ENCODE assay signal across 10 mouse cellular contexts in genomic region chr5:123128426-123129169, GRCm38 (mm10). TPM values are rescaled to one million over a fixed set of nuclear protein-coding genes. Genes with fewer than 3 reads are reported as not detected.
DNase-seq lines count a peak whose midpoint lies in the region; ATAC-seq and TF ChIP-seq lines count a peak whose summit lies in the region.
"Had no signal": no experiment of that assay in that cellular context is flagged by ENCODE, and none has a peak within 500 bp of the region (broad histone marks: within the 10 kb centered on the region; RNA-seq: fewer than 3 reads in every experiment).

No protein-coding gene starts in this region.

- H3K27ac ChIP-seq in bone marrow, adult 2 months (ENCODE audit: control insufficient read depth, insufficient read depth, low read depth, low read length, poor library complexity), result peak overlapping the region; percentile 98
- H3K27ac ChIP-seq in liver, embryonic 14.5 days, result no peak overlapping the region
- peak overlapping the region; percentile 89 for H3K27ac ChIP-seq in small intestine, adult 2 months (ENCODE audit: insufficient read depth, low read depth, low read length)

- H3K27me3 ChIP-seq in liver, embryonic 14.5 days (ENCODE audit: control insufficient read depth, insufficient read depth, low read length), result no peaks in the 10 kb centered on the region
- H3K27me3 ChIP-seq in small intestine, adult 2 months (ENCODE audit: control insufficient read depth, insufficient read depth, low read length), result no peaks in the 10 kb centered on the region

- H3K36me3 ChIP-seq in liver, embryonic 14.5 days (replicated peaks; ENCODE audit: control insufficient read depth, insufficient read depth, low read depth), result peaks cover under 1% of the 10 kb centered on the region
- peaks cover 3% of the 10 kb centered on the region for H3K36me3 ChIP-seq in small intestine, adult 2 months (ENCODE audit: control insufficient read depth, insufficient read depth, low read length)

- H3K4me3 ChIP-seq in bone marrow, adult 2 months (replicated peaks; ENCODE audit: control insufficient read depth, low read depth, low read length), result peak overlapping the region; percentile 56
- H3K4me3 ChIP-seq in liver, embryonic 14.5 days (ENCODE audit: insufficient read depth in 1 of 2, low read depth in 2 of 2, low read length in 2 of 2), result no peak overlapping the region
- H3K4me3 ChIP-seq in small intestine, adult 2 months (ENCODE audit: low read depth, low read length), result peak overlapping the region; percentile 51

- H3K9me3 ChIP-seq in liver, embryonic 14.5 days (ENCODE audit: control insufficient read depth, low read length), result no peaks in the 10 kb centered on the region

- no peak for TF ChIP-seq CTCF in bone marrow, adult 2 months (IDR thresholded peaks at IDR 0.05; ENCODE audit: control insufficient read depth, insufficient read depth, low read length)
- TF ChIP-seq CTCF in liver, embryonic 14.5 days (IDR thresholded peaks at IDR 0.05; ENCODE audit: low read depth), result no peak
- no peak for TF ChIP-seq CTCF in small intestine, adult 2 months (IDR thresholded peaks at IDR 0.05; ENCODE audit: extremely low read depth, insufficient read length, insufficient replicate concordance, low read depth, low read length)

- no peak overlapping the region for H3K9ac ChIP-seq in liver, embryonic 14.5 days (replicated peaks)

- ATAC-seq in CD4-positive, CD25-positive, alpha-beta regulatory T cell, adult 4 months, result peak; percentile 72
- ATAC-seq in liver, embryonic 14.5 days (ENCODE audit: insufficient read depth), result no peak

- H3K4me2 ChIP-seq in liver, embryonic 14.5 days (ENCODE audit: low read depth), result peak overlapping the region; percentile 20

- 2% methylated on average over 10 of the region's 10 CpGs for WGBS in bone marrow, adult 2 months
- 14% methylated on average over 10 of the region's 10 CpGs for WGBS in liver, embryonic 14.5 days (ENCODE audit: insufficient replicate concordance)
- WGBS in small intestine, adult 2 months, result 74% methylated on average over 10 of the region's 10 CpGs

- no peak for DNase-seq in liver, embryonic 14.5 days (ENCODE audit: low read depth in 3 of 3, low spot score in 3 of 3)
- DNase-seq in layer of hippocampus, adult 9-11 months, result no peak
- DNase-seq in gastrocnemius, postnatal 36 days, result no peak
- no peak for DNase-seq in left cerebral cortex, postnatal 4 days

- intact Hi-C loops in gastrocnemius, postnatal 36 days (cut with DNase I), result no loop called here
- intact Hi-C loops in left cerebral cortex, postnatal 4 days (cut with DNase I), result no loop called here

- H3K4me1 ChIP-seq in bone marrow, adult 2 months (ENCODE audit: control insufficient read depth, insufficient read depth, low read length), result peaks cover 8% of the 10 kb centered on the region; the same call in 1 of the 2 replicates
- peaks cover 18 to 36% of the 10 kb centered on the region in 2 experiments for H3K4me1 ChIP-seq in liver, embryonic 14.5 days (replicated peaks; ENCODE audit: control insufficient read depth in 2 of 2, insufficient read depth in 2 of 2, low read length in 1 of 2)
- peaks cover 14% of the 10 kb centered on the region; the same call in 1 of the 2 replicates for H3K4me1 ChIP-seq in small intestine, adult 2 months (ENCODE audit: control insufficient read depth, insufficient read depth, insufficient read length, low read length)

- 0 out of 2 replicates have a peak, but pooled peaks have one; percentile 19 for TF ChIP-seq POLR2A in bone marrow, adult 2 months (IDR thresholded peaks at IDR 0.05; ENCODE audit: borderline replicate concordance, control insufficient read depth, low read depth, low read length)
- TF ChIP-seq POLR2A in small intestine, adult 2 months (IDR thresholded peaks at IDR 0.05; ENCODE audit: low read depth, low read length), result no peak

- TF ChIP-seq EP300 in liver, embryonic 14.5 days (IDR thresholded peaks at IDR 0.05; ENCODE audit: low read depth), result no peak

RNA-seq across cellular contexts. Expression of gene Rhof, which starts 3.9 kb away (rescaled TPM):
- 100 to 1,000 TPM in 1 of 2 experiments, 10 to 100 TPM in 1; 80.6 to 101 TPM for polyA plus RNA-seq in CD4-positive, CD25-positive, alpha-beta regulatory T cell, adult 4 months (2017; shearing (Covaris generic))
- polyA plus RNA-seq in bone marrow, adult 2 months (2011; ENCODE audit: insufficient read depth, insufficient read length, low replicate concordance, missing spikeins), result 4.0 and 7.2 TPM in 2 replicates
- 1.8 and 2.1 TPM in 2 replicates for polyA plus RNA-seq in liver, embryonic 14.5 days (2012; rRNA removed)
- polyA plus RNA-seq in liver, embryonic 14.5 days (2014; fragmentation: Nextera tagmentation; extraction: Ambion mirVana), result 2.5 and 2.6 TPM in 2 replicates
- polyA plus RNA-seq in small intestine, adult 2 months (2012; rRNA removed), result 28.0 and 91.6 TPM in 2 replicates
- total RNA-seq in gastrocnemius, postnatal 36 days (2021), result under 1 TPM; 0.15 to 0.38 TPM
- 10 to 100 TPM; 44.0 to 48.8 TPM for total RNA-seq in left cerebral cortex, postnatal 4 days (2021)

RNA-seq across cellular contexts. Expression of gene Setd1b, which starts 13.4 kb away (rescaled TPM):
- polyA plus RNA-seq in CD4-positive, CD25-positive, alpha-beta regulatory T cell, adult 4 months (2017; shearing (Covaris generic)), result 10 to 100 TPM; 17.1 to 20.8 TPM
- polyA plus RNA-seq in bone marrow, adult 2 months (2011; ENCODE audit: insufficient read depth, insufficient read length, low replicate concordance, missing spikeins), result 27.7 and 34.2 TPM in 2 replicates
- polyA plus RNA-seq in liver, embryonic 14.5 days (2012; rRNA removed), result 2.3 and 2.7 TPM in 2 replicates
- 3.3 and 4.3 TPM in 2 replicates for polyA plus RNA-seq in liver, embryonic 14.5 days (2014; fragmentation: Nextera tagmentation; extraction: Ambion mirVana)
- 10.7 and 18.5 TPM in 2 replicates for polyA plus RNA-seq in small intestine, adult 2 months (2012; rRNA removed)
- 10 to 100 TPM in 1 of 2 experiments, 1 to 10 TPM in 1; 7.7 to 13.0 TPM for total RNA-seq in gastrocnemius, postnatal 36 days (2021)
- 10 to 100 TPM; 38.5 to 43.9 TPM for total RNA-seq in left cerebral cortex, postnatal 4 days (2021)

RNA-seq across cellular contexts. Expression of gene Psmd9, which starts 40.6 kb away (rescaled TPM):
- 10 to 100 TPM; 36.5 to 41.5 TPM for polyA plus RNA-seq in CD4-positive, CD25-positive, alpha-beta regulatory T cell, adult 4 months (2017; shearing (Covaris generic))
- polyA plus RNA-seq in bone marrow, adult 2 months (2011; ENCODE audit: insufficient read depth, insufficient read length, low replicate concordance, missing spikeins), result 70.7 and 83.3 TPM in 2 replicates
- 17.4 and 26.6 TPM in 2 replicates for polyA plus RNA-seq in liver, embryonic 14.5 days (2012; rRNA removed)
- 51.4 and 55.1 TPM in 2 replicates for polyA plus RNA-seq in liver, embryonic 14.5 days (2014; fragmentation: Nextera tagmentation; extraction: Ambion mirVana)
- polyA plus RNA-seq in small intestine, adult 2 months (2012; rRNA removed), result 12.5 and 21.9 TPM in 2 replicates
- 10 to 100 TPM; 13.0 to 15.7 TPM for total RNA-seq in gastrocnemius, postnatal 36 days (2021)
- 10 to 100 TPM; 34.9 to 39.3 TPM for total RNA-seq in left cerebral cortex, postnatal 4 days (2021)

RNA-seq across cellular contexts. Expression of gene Hpd, which starts 53.9 kb away (rescaled TPM):
- polyA plus RNA-seq in CD4-positive, CD25-positive, alpha-beta regulatory T cell, adult 4 months (2017; shearing (Covaris generic)), result not detected
- polyA plus RNA-seq in bone marrow, adult 2 months (2011; ENCODE audit: insufficient read depth, insufficient read length, low replicate concordance, missing spikeins), result 3.2 and 21.0 TPM in 2 replicates
- polyA plus RNA-seq in liver, embryonic 14.5 days (2012; rRNA removed), result 28.7 and 29.2 TPM in 2 replicates
- polyA plus RNA-seq in liver, embryonic 14.5 days (2014; fragmentation: Nextera tagmentation; extraction: Ambion mirVana), result 26.7 and 37.0 TPM in 2 replicates
- polyA plus RNA-seq in small intestine, adult 2 months (2012; rRNA removed), result 5.5 and 19.6 TPM in 2 replicates
- under 1 TPM in 1 of 2 experiments, not detected in 1; 0.79 TPM for total RNA-seq in gastrocnemius, postnatal 36 days (2021)
- not detected for total RNA-seq in left cerebral cortex, postnatal 4 days (2021)
- polyA plus RNA-seq: brain, embryonic 14.5 days; heart, embryonic 14.5 days; stomach, embryonic 14.5 days had no signal

Comparison
In these comparisons a context has a peak if more than half of its experiments do, and no peak if none do; other contexts are left out.
1. H3K4me3 ChIP-seq: peak in bone marrow, adult 2 months (single experiment) and small intestine, adult 2 months (single experiment); none in liver, embryonic 14.5 days (0 of 2).